Mouse (Mus musculus): ENCODE data around the gene P4hb. TPM values are rescaled to one million over a fixed set of nuclear protein-coding genes. Genes with fewer than 3 reads are reported as not detected.

The P4hb gene
- total and polyA plus RNA-seq, 2 experiments from 2014 or later = 165 to 191 TPM

- TF ChIP-seq CTCF (IDR thresholded peaks at IDR 0.05) = no peak
Measured at GRCm38 (mm10) chr11:120522581-120522980, 50.5 kb downstream of the P4hb start.

GRCm38 (mm10) chr11:120520967-120521540 is 52.0 kb downstream of the P4hb start:
- TF ChIP-seq CTCF (IDR thresholded peaks at IDR 0.05) = no peak
- 73% methylated on average over 5 of the region's 5 CpGs for WGBS
- ATAC-seq (ENCODE audit: low FRiP score) = no peak
- Histone ChIP-seq H3K9ac (replicated peaks; ENCODE audit: low read length, poor library complexity, severe bottlenecking) (0 out of 2 replicates have a peak overlapping the region, but pooled peaks have one; percentile 13), H3K27ac (ENCODE audit: low read depth, low read length) (no peak overlapping the region), H3K36me3 (ENCODE audit: insufficient read depth, low read length) (no peaks in the 10 kb centered on the region), H3K4me3 (ENCODE audit: low read depth, low read length) (no peak overlapping the region), H3K27me3 (ENCODE audit: insufficient read depth, low read length) (no peaks in the 10 kb centered on the region), H3K9me3 (ENCODE audit: low read length) (no peaks in the 10 kb centered on the region), H3K4me1 (ENCODE audit: insufficient read depth, low read length) (no peaks in the 10 kb centered on the region), H3K4me2 (ENCODE audit: low read depth, low read length, poor library complexity, severe bottlenecking) (no peak overlapping the region)
- DNase-seq (ENCODE audit: low spot score) = peak; percentile 63

More at GRCm38 (mm10) chr11:120522581-120522980, 50.5 kb downstream of the P4hb start:
- H3K4me2 ChIP-seq (ENCODE audit: low read depth, low read length, poor library complexity, severe bottlenecking) = no peak overlapping the region
- H3K27me3 ChIP-seq (ENCODE audit: insufficient read depth, low read length) = no peaks in the 10 kb centered on the region
- no peak overlapping the region for H3K9ac ChIP-seq (replicated peaks; ENCODE audit: low read length, poor library complexity, severe bottlenecking)
- no peak overlapping the region for H3K27ac ChIP-seq (ENCODE audit: low read depth, low read length)
- no peak for ATAC-seq (ENCODE audit: low FRiP score)
- H3K4me1 ChIP-seq (ENCODE audit: insufficient read depth, low read length) = no peaks in the 10 kb centered on the region
- WGBS = 89% methylated on average over 8 of the region's 8 CpGs
- no peak overlapping the region for H3K4me3 ChIP-seq (ENCODE audit: low read depth, low read length)
- no peaks in the 10 kb centered on the region for H3K36me3 ChIP-seq (ENCODE audit: insufficient read depth, low read length)
- no peaks in the 10 kb centered on the region for H3K9me3 ChIP-seq (ENCODE audit: low read length)
- no peak for DNase-seq (ENCODE audit: low spot score)

GRCm38 (mm10) chr11:120520498-120520897 is 52.6 kb downstream of the P4hb start:
- DNase-seq (ENCODE audit: low spot score) (no peak), ATAC-seq (ENCODE audit: low FRiP score) (no peak)
- H3K36me3 ChIP-seq (ENCODE audit: insufficient read depth, low read length) = no peaks in the 10 kb centered on the region
- no peaks in the 10 kb centered on the region for H3K4me1 ChIP-seq (ENCODE audit: insufficient read depth, low read length)
- H3K27ac ChIP-seq (ENCODE audit: low read depth, low read length) = no peak overlapping the region
- no peaks in the 10 kb centered on the region for H3K9me3 ChIP-seq (ENCODE audit: low read length)
- no peak for TF ChIP-seq CTCF (IDR thresholded peaks at IDR 0.05)
- 0 out of 2 replicates have a peak overlapping the region, but pooled peaks have one; percentile 13 for H3K9ac ChIP-seq (replicated peaks; ENCODE audit: low read length, poor library complexity, severe bottlenecking)
- 73% methylated on average over 9 of the region's 9 CpGs for WGBS
- no peaks in the 10 kb centered on the region for H3K27me3 ChIP-seq (ENCODE audit: insufficient read depth, low read length)
- H3K4me3 ChIP-seq (ENCODE audit: low read depth, low read length) = no peak overlapping the region
- no peak overlapping the region for H3K4me2 ChIP-seq (ENCODE audit: low read depth, low read length, poor library complexity, severe bottlenecking)

GRCm38 (mm10) chr11:120519738-120520137 is 53.3 kb downstream of the P4hb start:
- DNase-seq (ENCODE audit: low spot score) = no peak

DNA sequence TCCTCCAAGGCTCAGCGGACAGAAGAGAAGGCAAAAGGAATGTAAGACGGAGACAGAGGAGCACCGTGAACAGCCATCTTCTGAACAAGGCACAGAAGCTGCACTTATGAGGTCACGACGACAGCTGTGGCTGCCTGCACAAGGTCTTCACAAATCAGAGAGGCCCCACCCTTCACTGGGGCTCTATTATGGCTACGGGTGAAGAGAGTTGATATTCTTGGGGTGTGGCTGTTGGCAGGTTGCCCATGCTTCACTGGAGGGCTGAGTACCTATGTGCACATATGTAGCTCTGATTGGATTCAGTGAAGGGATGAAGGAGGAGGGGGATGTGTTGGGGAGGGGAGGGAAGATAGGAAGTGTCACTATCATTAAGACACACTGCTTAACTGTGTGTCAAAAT is 54.5 kb downstream of the P4hb start:
- no peak overlapping the region for H3K27ac ChIP-seq (ENCODE audit: low read depth, low read length)
- TF ChIP-seq CTCF (IDR thresholded peaks at IDR 0.05) = no peak
- DNase-seq (ENCODE audit: low spot score) (no peak), ATAC-seq (ENCODE audit: low FRiP score) (no peak)
- H3K4me3 ChIP-seq (ENCODE audit: low read depth, low read length) = no peak overlapping the region
- no peak overlapping the region for H3K4me2 ChIP-seq (ENCODE audit: low read depth, low read length, poor library complexity, severe bottlenecking)
- no peaks in the 10 kb centered on the region for H3K4me1 ChIP-seq (ENCODE audit: insufficient read depth, low read length)
- H3K27me3 ChIP-seq (ENCODE audit: insufficient read depth, low read length) = no peaks in the 10 kb centered on the region
- no peaks in the 10 kb centered on the region for H3K36me3 ChIP-seq (ENCODE audit: insufficient read depth, low read length)
- H3K9me3 ChIP-seq (ENCODE audit: low read length) = no peaks in the 10 kb centered on the region
- no peak overlapping the region for H3K9ac ChIP-seq (replicated peaks; ENCODE audit: low read length, poor library complexity, severe bottlenecking)
- WGBS = 76% methylated on average over 6 of the region's 6 CpGs

More at GRCm38 (mm10) chr11:120519738-120520137, 53.3 kb downstream of the P4hb start:
- Histone ChIP-seq H3K27me3 (ENCODE audit: insufficient read depth, low read length) (no peaks in the 10 kb centered on the region), H3K36me3 (ENCODE audit: insufficient read depth, low read length) (no peaks in the 10 kb centered on the region), H3K27ac (ENCODE audit: low read depth, low read length) (no peak overlapping the region), H3K4me1 (ENCODE audit: insufficient read depth, low read length) (no peaks in the 10 kb centered on the region), H3K9me3 (ENCODE audit: low read length) (no peaks in the 10 kb centered on the region), H3K4me3 (ENCODE audit: low read depth, low read length) (no peak overlapping the region), H3K4me2 (ENCODE audit: low read depth, low read length, poor library complexity, severe bottlenecking) (no peak overlapping the region), H3K9ac (replicated peaks; ENCODE audit: low read length, poor library complexity, severe bottlenecking) (no peak overlapping the region)
- 52% methylated on average over 9 of the region's 9 CpGs for WGBS
- no peak for ATAC-seq (ENCODE audit: low FRiP score)
- no peak for TF ChIP-seq CTCF (IDR thresholded peaks at IDR 0.05)

DNA sequence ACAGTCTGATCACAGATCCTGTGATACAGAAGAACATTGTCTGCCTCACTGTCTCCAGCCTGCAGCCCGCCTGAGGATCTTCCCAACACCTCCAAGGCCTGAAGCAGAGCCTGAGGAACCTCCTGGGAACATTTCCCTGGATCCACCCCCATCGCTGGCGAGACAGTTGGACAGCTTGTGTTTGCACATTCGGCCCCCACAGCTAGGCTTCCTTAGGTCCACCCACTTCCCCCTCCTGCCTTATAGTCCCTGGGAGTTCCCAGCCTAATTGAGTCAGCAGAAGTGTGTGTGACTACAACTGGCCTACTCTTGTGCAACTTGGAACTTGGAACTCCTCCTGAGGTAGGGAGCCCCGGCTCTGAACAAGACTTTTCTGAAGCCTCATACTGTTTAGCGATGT is 55.0 kb downstream of the P4hb start:
- WGBS = 68% methylated on average over 6 of the region's 6 CpGs
- H3K4me1 ChIP-seq (ENCODE audit: insufficient read depth, low read length) = no peaks in the 10 kb centered on the region
- no peak overlapping the region for H3K9ac ChIP-seq (replicated peaks; ENCODE audit: low read length, poor library complexity, severe bottlenecking)
- no peak overlapping the region for H3K4me2 ChIP-seq (ENCODE audit: low read depth, low read length, poor library complexity, severe bottlenecking)
- TF ChIP-seq CTCF (IDR thresholded peaks at IDR 0.05) = no peak
- no peaks in the 10 kb centered on the region for H3K27me3 ChIP-seq (ENCODE audit: insufficient read depth, low read length)
- DNase-seq (ENCODE audit: low spot score) = no peak
- no peak overlapping the region for H3K27ac ChIP-seq (ENCODE audit: low read depth, low read length)
- ATAC-seq (ENCODE audit: low FRiP score) = no peak
- H3K36me3 ChIP-seq (ENCODE audit: insufficient read depth, low read length) = no peaks in the 10 kb centered on the region
- H3K9me3 ChIP-seq (ENCODE audit: low read length) = no peaks in the 10 kb centered on the region
- H3K4me3 ChIP-seq (ENCODE audit: low read depth, low read length) = no peak overlapping the region
